Mouse (Mus musculus) brain, adult 2 months (tissue): ENCODE data around the gene Cox19.
A peak's percentile ranks its signal among the peaks of the same experiment; 100 is the strongest.
"Not testable (repeated sequence)": the region's sequence is repeated elsewhere in the genome, so short reads cannot be mapped to it uniquely, and the experiment has no call there.

Source experiments
- DNase-seq: peaks from one replicate; pipeline ENCODE4 v3.0.0; 2011; ENCODE audit warnings: low read depth, low spot score

Cox19 gene

GRCm38 (mm10) chr5:139363858-139364257, 12.6 kb upstream of the Cox19 start:
- DNase-seq: no peak

- DNase-seq: no peak
Observed at GRCm38 (mm10) chr5:139359244-139359643, 8.0 kb upstream of the Cox19 start.

GRCm38 (mm10) chr5:139358653-139359052, 7.4 kb upstream of the Cox19 start:
- peak; percentile 81 for DNase-seq

GRCm38 (mm10) chr5:139355235-139355772, 4.1 kb upstream of the Cox19 start:
- peak; percentile 90 for DNase-seq

GRCm38 (mm10) chr5:139353946-139354345, 2.7 kb upstream of the Cox19 start:
- DNase-seq: no peak

GRCm38 (mm10) chr5:139353496-139353895, 2.3 kb upstream of the Cox19 start:
- peak; percentile 46 for DNase-seq

GRCm38 (mm10) chr5:139352317-139352716, 1.1 kb upstream of the Cox19 start, which contains the start of gene Cyp2w1:
TSS of gene Cyp2w1 (plus strand) at chr5:139352617.
- no peak for DNase-seq

GRCm38 (mm10) chr5:139351628-139352027, 410 bp upstream of the Cox19 start:
- no peak for DNase-seq

- no peak for DNase-seq
Observed at GRCm38 (mm10) chr5:139349713-139350112, 1.5 kb downstream of the Cox19 start.

- DNase-seq: no peak
Observed at GRCm38 (mm10) chr5:139347225-139347624, 4.0 kb downstream of the Cox19 start.

GRCm38 (mm10) chr5:139345364-139345714, 5.9 kb downstream of the Cox19 start:
- no peak for DNase-seq

GRCm38 (mm10) chr5:139344687-139345363, 6.4 kb downstream of the Cox19 start:
- DNase-seq: peak; percentile 97

- peak; percentile 90 for DNase-seq
Observed at GRCm38 (mm10) chr5:139344021-139344686, 7.1 kb downstream of the Cox19 start.

GRCm38 (mm10) chr5:139338891-139339290, 12.3 kb downstream of the Cox19 start:
- DNase-seq: no peak

- DNase-seq: peak; percentile 68
Observed at GRCm38 (mm10) chr5:139338403-139338802, 12.8 kb downstream of the Cox19 start.

GRCm38 (mm10) chr5:139337826-139338370, 13.3 kb downstream of the Cox19 start:
- peak; percentile 90 for DNase-seq

GRCm38 (mm10) chr5:139335634-139336033, 15.6 kb downstream of the Cox19 start:
- no peak for DNase-seq

GRCm38 (mm10) chr5:139334394-139334793, 16.8 kb downstream of the Cox19 start:
- not testable (repeated sequence) for DNase-seq

- DNase-seq: no peak
Observed at GRCm38 (mm10) chr5:139333301-139334013, 17.8 kb downstream of the Cox19 start.

GRCm38 (mm10) chr5:139332590-139333272, 18.5 kb downstream of the Cox19 start:
- DNase-seq: no peak

GRCm38 (mm10) chr5:139331742-139332141, 19.5 kb downstream of the Cox19 start:
- DNase-seq: peak; percentile 81
